Mouse (Mus musculus) spleen, adult 2 months (tissue): ENCODE results near the gene Reln.

ENCODE experiments used
- CTCF ChIP-seq: fragments of 200-500 bp; IDR thresholded peaks from 2 replicates; pipeline ENCODE4 v1.5.1; 2011; ENCODE audit warnings: mild to moderate bottlenecking, inconsistent platforms; ENCODE audit not compliant: insufficient read depth, insufficient read length, insufficient replicate concordance; ENCODE audit errors: extremely low read depth
- POLR2A ChIP-seq: fragments of 200-500 bp; IDR thresholded peaks from 2 replicates; pipeline ENCODE4 v1.6.1; 2011; ENCODE audit warnings: low read depth, low read length, inconsistent platforms

DNA sequence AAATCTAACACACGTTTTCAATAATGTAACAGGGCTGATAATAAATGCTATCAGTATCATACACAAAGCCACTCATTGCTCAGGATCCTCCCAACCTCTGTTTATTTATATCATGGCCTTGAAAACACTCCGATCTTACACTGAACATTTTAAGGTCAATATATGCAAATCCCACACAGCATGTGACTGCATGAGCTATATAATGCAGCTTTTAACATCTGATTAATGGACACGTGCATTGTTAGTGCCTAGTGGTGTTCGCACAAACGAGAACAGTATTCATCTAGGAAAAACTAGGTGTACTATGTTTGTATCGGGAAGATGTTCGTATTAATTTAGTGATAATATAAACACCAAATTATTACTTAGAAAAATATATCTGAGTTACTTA lies 395.0 kb downstream of the Reln start:
- TF ChIP-seq POLR2A (no peak), CTCF (no peak)
